Mouse (Mus musculus): ENCODE data around the gene Rbfox2.
"Not testable (repeated sequence)": the region's sequence is repeated elsewhere in the genome, so short reads cannot be mapped to it uniquely, and the experiment has no call there.

Rbfox2 gene

DNA sequence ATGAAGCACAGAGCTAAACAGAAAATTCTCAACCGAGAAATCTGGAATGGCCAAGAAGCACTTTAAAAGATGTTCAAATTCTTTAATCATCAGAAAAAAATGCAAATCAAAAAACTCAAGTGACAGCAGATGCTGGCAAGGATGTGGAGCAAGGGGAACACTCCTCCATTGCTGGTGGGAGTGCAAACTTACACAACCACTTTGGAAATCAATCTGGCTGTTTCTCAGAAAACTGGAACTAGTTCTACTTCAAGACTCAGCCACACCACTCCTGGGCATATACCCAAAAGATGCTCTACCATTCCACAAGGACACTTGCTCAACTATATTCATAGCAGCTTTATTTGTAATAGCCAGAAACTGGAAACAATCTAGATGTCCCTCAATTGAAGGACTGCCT is 37.3 kb downstream of the Rbfox2 start:
- not testable (repeated sequence) for DNase-seq

DNA sequence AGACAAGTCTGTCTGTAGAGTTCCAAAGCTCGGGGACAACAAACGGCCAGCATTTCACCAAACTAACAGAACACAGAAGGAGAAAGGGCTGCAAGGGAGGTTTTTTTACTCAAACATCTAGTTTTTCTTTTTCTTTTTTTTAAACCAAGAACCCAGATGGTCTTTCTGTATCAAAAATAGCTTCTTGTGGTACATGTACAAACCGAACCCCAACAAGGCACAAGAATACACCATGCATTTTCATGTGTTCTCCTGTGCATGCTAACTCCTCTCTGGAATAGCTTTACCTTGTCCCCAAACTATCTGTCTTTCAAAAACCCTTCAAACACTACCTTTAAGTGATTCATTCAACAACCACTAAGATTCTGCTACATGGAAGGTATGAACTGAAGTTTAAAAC is 38.4 kb downstream of the Rbfox2 start:
- DNase-seq = no peak

DNA sequence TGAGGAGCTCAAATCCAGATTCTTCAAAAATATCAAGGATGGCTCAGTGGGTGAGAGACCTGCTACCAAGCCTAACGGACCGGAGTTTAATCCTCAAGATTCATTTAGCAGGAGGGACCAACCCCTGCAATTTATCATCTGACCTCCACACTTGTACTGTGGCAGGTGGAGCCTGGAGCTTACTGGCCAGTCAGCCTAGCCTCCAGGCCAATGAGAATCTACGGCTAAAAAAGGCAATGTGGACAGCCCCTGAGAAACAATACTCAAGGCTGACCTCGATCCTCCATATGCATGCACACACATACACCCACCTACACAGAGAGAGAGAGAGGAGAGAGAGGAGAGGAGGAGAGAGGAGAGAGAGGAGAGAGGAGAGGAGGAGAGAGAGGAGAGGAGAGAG is 41.5 kb downstream of the Rbfox2 start:
- no peak for DNase-seq

DNA sequence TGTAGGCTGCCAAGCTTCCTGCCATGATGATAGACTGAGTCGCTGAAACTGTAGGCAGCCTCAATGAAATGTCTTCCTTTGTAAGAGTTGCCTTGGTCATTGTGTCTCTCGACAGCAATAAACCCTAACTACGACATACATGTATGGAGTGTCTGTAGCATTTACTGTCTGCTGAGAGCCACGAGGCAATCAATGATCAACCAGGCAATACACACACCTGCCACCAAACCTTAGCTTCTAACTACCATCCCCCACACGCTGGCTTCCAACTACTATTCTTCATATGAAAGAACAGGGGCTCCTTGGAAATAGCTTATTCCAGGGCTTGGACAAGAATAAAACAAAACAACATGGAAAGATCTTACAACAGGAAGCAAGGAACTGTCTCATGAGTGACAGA is 42.5 kb downstream of the Rbfox2 start:
- DNase-seq = no peak

DNA sequence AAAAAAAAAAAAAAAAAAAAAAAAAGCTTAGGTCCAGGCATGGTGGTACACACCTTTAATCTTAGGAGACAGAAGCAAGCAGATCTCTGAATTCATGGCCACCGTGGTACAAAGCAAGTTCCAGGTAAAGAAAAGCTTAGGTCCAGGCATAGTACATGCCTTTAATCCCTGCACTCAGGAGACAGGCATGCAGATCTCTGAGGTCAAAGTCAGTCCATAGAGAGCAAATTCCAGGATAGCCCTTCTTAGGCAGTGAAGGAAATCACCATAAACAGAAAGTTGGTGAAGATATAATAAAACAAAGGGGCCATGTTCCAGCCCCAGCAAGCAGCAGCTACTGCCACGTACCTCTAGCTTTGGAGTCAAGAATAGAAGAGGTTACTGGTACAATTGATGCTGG is 44.0 kb downstream of the Rbfox2 start:
- no peak for DNase-seq

DNA sequence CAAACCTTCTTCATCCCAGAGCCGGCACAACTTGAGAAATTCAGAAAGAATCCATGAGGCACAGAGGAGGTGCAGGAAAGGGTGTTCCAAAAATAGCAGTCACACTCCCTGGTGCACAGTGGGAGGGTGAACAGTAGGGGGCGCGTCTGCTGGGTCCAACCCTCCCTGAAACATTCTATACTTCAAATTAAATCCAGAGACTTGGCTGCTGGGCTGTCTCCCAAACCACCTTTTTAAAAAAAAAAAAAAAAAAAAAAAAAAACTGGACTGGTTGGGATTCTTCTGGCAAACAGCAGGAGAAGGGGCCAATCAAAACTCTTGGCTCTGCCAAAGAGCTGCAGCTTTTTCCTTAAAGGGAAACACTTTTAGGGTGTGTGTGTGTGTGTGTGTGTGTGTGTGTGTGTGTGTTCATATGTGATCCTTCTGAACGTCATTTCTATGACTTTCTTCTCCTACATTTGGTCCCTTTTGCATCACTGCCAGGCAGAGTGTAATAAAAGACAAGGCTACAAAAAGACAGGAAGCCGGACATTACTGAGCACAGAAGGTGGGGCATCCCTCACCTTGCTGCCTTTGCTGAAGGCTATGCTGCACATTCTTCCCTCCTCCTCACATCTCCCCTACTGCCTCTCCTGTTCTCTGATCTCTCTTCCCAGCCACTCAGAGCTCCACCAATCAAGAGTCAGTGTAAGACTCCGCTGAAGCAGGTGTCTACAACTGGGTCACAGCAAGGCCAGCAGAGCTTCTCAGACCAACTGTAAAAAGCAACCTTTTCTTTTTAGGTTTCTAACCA is 49.2 kb downstream of the Rbfox2 start:
- peak; percentile 62 for DNase-seq

DNA sequence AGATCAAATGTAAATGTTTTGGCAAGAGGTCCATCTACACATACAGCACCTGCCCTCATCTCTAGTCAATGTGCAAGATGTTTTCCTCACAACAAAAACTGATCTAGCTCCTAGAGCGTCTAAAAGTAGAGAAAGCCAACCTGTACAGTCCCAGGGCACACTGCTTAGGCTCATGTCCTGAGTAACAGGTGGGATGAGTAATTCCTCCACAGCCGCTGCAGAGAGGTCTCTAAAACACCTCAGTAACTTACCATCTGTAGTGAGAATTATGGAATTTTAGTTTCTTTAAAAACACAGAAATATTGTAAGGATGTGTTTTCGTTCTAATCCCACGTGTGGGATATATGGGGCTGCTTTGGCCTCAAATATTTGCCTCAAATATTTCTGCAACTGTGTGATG is 50.0 kb downstream of the Rbfox2 start:
- DNase-seq = no peak

DNA sequence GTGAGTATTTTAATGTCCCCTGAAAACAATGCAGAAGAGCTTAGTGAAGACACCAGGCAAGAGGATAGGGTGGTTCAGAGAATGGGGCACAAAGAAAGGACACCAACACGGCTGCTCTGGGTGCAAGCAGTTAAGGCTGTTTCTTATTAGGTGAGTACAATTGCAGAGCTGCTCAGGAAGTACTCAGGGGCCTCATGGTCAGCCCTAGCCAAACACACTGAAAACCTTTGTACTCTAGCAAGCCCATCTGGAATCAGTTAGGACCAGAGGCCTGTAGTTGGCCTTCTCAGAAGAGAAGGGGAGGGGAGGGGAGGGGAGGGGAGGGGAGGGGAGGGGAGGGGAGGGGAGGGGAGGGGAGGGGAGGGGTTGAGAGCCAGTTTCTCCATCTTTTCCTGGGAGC is 52.2 kb downstream of the Rbfox2 start:
- DNase-seq = no peak

DNA sequence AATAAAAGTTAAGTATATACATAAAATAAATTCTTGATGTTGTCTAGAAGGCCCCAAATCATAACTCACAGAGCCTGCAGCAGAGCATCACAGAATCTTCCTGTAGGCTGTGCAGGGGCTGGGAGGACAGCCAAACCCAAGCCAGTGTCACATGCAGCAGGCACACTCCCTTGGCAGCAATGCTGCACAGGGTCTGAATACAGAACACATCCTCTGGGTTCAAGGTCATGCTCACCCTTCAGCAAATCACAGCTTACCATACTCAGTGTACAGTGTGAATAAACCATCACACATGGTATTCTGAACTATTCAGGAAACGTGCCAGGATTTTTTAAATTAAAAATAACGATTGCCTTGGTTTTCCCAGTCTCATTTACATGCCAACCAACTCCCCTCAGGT is 52.7 kb downstream of the Rbfox2 start:
- DNase-seq = peak; percentile 42

DNA sequence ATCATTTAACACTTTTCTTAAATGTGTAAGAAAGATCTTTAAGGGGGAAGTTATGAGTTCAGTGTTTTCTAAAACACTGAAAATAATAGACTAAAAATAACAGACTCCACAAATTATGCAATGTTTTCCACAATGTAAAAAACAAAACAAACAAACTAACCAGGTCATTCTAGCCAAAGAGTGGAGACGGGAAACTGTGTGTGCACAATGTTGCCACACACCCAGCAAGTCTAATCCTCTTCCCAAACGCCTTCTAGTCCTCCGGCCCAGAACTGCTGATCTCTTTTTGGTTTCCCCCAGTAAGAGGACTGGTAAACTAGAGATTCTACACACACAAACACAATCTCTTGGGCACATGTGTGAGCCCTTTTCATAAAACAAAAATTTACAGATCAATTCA is 55.1 kb downstream of the Rbfox2 start:
- no peak for DNase-seq

DNA sequence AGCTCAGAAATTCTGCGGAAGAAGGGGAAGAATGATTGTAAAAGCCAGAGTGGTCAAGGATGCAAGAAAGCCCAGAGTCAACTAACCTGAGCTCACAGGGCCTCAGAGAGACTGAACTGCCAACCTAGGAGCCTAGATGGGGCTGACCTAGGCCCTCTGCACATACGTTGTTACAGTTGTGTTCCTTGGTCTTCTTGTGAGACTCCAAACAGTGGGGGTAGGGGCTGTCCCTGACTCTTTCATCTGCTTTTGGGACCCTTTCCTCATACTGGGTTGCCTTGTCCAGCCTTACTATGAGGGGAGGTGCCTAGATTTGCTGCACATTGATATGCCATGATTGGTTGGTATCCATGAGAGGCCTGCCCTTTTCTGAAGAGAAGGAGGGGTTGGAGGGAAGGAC is 56.0 kb downstream of the Rbfox2 start:
- DNase-seq = no peak

DNA sequence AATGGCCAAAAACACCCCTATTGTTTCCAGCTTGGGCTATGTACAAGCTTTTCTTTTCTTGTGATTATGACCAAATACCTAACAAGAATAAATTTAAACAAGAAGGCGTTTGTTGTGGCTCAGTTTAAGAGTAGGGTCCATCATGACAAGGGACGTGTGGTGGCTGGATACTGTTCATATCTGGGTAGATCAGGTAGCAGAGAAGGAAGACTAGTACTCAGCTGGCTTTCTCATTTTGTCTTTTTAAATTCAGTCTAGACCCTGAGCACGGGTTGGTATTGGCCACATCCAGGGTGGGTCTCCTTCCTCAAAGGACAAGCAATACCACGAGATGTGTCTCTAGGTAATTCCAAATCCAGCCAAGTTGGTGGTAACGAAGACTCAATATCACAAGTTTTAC is 57.4 kb downstream of the Rbfox2 start:
- no peak for DNase-seq

DNA sequence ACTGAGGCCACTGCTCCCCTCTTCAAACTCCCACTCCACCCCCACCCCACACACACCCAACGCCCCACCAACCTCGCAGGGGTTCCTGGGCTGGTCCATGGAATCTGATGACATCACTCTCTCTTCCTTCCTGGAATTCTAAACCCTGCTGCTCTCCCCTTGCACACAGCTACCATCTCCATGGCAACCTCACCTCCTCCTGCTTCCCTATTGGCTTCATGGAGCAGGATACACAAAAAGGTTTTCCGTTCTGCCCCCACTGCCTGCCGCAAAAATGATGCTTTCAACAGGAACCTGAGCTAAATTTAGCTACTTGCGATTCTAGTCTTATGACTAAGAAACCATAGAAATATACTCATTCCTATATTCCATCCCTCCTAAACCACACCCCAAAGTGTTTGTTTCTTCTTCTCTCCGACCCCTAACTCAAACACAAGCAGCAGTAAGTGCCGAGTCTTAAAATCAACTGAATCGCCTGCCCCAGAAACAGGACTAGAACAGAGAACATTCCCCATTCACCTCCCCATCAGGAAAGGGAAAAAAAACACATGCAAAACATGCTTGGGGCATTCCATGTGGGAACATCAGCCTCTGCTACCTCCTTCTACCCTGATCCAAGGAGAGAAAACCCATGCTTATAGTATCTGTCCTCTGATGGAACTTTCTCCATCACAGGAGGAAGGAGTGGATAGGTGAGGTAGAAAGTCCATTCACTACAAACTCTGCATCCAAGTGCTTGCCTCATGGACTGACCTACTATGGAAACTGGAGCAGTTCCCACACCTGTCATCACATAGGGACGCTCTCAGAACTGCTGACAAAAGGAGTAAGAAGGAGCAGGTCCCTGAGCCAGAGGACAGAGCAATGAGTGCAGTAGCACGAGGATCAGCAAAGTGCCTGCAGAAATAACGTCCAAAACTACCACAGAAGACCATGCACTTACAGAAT is 61.1 kb downstream of the Rbfox2 start:
- DNase-seq = peak; percentile 73

DNA sequence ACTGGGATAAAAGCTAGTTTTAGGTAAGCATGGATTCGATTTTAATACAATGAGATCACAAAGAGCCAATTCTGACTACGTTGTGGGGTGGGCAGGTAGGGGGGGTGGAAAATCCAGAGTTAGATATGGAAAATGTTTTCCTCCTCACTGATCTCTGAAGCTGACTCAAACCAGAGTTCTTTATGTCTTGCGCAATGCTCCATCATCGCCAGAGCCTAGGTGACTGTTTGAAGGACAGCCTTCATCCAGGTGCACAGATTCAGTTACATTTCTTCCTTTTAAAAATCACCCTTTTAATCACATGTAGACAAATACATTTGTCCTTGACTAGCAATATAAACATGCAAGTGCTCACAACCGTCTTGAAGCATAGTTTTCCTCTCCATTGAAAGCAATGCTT is 62.2 kb downstream of the Rbfox2 start:
- DNase-seq = no peak

DNA sequence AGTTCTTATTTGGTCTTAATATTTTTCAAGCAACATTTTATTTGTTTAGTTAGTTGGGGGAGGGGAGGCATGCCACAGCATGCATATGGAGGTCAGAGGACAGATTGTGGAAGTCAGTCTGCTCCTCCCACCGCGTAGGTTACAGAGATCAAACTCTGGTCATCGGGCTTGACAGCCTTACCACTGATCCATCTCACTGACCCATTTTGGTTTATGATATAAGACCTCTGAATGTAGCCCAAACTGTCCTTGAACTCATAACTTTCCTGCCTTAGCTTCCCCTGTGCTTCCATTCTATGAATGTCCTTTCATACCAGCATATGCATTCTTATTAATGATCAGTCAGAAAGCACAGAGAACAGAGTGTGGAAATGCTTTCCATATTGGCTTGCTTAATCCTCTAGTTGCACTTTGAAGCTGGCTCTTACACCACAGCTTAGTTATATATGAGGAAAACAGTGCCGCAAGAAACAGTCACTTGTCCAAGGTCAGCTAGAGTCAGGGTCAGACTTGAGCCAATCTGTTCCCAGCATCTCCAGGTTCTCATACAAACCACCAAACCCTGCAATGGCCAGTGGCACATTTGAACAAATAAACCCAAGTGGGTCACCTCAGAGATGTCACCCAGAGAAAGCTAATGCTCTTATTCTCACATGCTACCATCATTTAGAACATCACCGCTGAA is 62.8 kb downstream of the Rbfox2 start:
- no peak for DNase-seq

DNA sequence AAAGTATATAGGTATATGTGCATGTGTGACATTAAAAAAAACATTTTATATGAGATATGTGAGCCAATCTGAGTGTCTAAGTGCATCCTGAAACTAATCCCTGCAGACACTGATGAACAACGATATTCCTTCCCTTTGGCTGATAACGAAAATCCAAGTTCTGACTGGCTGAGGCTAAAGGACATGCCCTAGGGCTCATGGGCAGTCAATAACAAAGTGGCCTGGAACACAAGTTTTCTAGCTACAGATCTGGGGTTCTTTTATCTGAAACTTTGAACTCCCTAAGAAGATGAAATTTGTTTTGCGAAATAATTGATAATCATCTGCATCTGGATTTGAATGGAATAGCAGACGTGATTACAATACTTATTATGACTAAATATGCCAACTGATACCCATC is 66.2 kb downstream of the Rbfox2 start:
- no peak for DNase-seq

DNA sequence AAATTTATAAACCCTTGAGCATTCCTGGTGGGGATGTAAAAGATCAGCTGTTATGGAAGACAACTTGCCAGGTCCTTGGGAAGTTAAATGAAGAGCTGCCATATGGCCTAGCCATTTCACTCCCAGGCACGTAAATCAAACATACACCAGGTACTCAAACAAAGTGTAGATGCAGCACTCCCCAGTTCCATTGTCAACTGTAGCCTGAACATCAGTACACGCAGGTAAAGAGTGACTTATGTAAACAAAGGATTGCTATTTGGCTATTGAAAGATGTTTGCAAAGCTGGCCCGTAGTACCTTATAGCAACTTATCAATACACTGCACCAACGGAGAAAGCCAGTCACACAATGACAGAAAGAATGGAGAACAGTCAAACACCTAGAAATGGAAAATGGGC is 67.2 kb downstream of the Rbfox2 start:
- DNase-seq = no peak

DNA sequence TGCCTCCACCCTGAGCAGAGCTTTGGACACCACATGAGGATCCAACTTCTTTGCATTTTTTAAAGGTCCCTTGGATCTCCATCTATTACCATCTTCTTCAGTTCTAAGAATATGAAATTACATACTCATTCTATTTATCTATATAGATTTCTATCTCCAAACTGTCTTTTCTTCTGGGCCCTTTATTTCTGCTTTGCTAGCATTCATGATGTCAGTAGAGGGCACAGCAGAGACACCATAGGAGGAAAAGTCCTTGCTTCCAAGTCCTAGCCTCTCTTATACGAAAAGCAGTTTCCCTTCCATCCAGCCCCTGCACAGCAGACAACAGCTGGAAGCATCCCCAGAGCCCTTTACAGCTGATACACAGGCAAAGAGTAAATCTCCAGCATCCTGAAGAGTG is 69.1 kb downstream of the Rbfox2 start:
- no peak for DNase-seq

DNA sequence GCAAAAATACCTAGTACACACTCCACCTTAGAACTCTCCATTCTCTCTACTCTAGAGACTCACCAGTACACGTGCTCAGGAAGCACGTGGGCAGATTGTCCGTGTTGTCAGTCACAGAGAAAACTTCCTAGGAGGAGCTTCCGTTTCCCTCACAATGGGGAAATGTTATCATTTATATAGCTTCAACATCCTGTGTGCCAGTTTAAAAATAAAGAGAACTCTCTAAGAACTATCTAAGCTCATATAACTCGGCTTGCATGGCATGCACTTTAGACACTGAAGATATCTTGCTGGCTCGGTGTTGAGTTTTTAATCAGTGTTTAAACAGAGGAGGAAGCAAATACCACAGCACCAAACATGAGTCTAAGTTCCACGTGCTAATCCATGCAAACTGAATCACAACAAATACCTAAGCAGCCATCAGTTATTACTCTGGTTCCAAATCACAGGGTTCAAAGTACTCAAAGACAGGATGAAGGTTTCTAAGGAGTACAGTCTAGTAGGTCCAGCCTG is 70.7 kb downstream of the Rbfox2 start:
- DNase-seq = no peak

DNA sequence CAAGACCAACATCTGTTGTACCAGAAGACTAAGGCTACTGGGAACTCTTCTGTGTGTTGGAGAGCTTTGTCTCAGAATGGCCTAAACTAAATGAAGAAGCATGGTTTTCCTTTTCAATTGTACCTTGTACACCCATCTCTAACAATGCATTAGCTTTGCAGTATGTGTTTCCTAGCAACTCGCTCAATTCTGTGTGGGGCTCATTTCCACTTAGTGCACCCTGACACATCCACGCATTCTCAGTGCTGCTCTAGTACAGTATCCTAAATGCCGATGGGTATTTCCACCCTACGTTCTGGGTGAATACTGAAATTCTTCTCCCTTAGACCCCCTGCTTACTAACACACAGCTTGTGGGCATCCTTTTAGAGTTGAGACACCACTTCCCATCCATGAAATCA is 71.3 kb downstream of the Rbfox2 start:
- no peak for DNase-seq

DNA sequence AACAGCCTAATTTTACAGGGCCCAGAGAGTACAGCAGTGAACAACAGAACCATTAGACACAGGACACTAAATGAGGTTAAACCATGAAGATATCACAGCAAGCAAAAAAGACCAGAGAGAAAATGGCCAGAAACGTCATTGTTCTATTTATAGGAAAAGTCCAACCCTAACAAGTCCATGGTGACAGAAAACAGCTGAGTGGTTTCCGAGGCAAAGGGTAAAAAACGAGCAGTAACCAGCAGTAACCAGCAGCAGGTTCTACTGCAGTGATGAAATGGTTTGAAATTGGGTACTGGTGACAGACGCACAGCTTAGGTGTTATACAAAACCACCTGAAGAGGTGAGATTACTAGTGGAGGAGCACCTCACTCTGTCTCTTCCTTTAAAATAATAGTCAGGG is 72.5 kb downstream of the Rbfox2 start:
- DNase-seq = no peak

DNA sequence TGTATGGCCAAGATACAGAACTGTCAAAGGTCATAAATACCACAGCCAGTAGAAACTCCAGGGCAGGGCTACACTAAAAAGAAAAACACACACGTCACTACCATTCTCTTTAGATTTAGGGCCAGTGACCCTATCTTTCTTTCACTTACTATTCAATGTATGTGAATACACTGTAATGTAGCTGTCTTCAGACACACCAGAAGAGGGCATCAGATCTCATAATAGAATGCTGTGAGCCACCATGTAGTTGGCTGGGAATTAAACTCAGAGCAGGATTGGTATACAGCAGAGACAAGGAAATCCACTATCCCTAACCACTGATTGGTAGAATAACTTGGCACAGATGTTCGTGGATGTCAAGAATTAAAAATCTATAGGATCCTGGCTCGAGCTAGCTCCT is 76.7 kb downstream of the Rbfox2 start:
- no peak for DNase-seq

DNA sequence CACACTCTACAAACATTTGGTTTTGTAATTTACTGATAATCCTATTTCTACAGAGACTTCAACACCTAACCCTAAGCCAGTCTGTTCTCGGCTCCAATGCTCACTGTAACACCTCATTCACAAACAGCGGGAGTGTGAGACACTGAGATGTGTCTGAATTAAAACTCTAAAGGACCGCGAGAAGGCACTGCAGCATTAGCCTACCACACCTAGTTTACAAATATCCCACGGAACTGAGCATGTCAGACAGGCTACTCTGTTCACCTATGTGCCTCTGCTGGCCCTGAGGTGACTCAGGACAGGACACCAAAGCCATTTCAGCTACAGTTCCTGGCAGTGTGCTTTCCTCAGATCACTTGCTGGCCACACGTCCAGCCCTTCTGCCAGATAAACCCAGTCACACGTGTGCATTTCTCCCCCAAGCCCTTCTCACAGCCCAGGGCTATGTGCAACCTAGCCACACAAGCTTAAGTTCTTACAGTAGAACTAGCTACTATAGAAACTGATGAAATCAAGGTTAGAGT is 79.9 kb downstream of the Rbfox2 start:
- DNase-seq = no peak
